Mouse (Mus musculus) granulocyte monocyte progenitor cell, adult 5-6 weeks (primary cell): Measurements from ENCODE around the gene Dbf4. TPM values are rescaled to one million over a fixed set of nuclear protein-coding genes. Genes with fewer than 3 reads are reported as not detected.

Experiments
- ATAC-seq: replicated peaks from 2 replicates; pipeline ENCODE4 v1.8.0; 2016; ENCODE audit warnings: mild to moderate bottlenecking, moderate TSS enrichment, inconsistent platforms; ENCODE audit not compliant: poor library complexity, severe bottlenecking
- total RNA-seq, 2 experiments: library from RNA; stranded (forward) in 1 of 2; stranded (reverse) in 1 of 2; fragments of 200-712, 200-1000 nt in 1 of 2; fragments of >200 nt in 1 of 2; fragmentation: Nextera tagmentation in 1 of 2; gene quantifications; 2 replicates each; pipeline ENCODE4 v1.2.3; 2014 to 2017

The Dbf4 gene
- total RNA-seq (2014; fragmentation: Nextera tagmentation) (36.1 and 51.2 TPM in 2 replicates), total RNA-seq (2017) (78.3 and 91.5 TPM in 2 replicates)

- peak; percentile 94 for ATAC-seq
These were observed at the start of gene Dbf4, which contains the start of gene Slc25a40 for GRCm38 (mm10) chr5:8422157-8422931. Dbf4 (minus strand) TSS chr5:8422716. Slc25a40 (plus strand) TSS chr5:8422850.

- ATAC-seq, result no peak
These were observed 34.0 kb upstream of the Dbf4 start for GRCm38 (mm10) chr5:8456561-8456960.

GRCm38 (mm10) chr5:8455565-8455964 lies 33.0 kb upstream of the Dbf4 start:
- ATAC-seq, result no peak

- no peak for ATAC-seq
These were observed 16.6 kb upstream of the Dbf4 start for GRCm38 (mm10) chr5:8439095-8439494.

- ATAC-seq, result no peak
These were observed 15.1 kb upstream of the Dbf4 start for GRCm38 (mm10) chr5:8437481-8438156.

GRCm38 (mm10) chr5:8425899-8426298 lies 3.4 kb upstream of the Dbf4 start:
- no peak for ATAC-seq

GRCm38 (mm10) chr5:8424116-8424515 lies 1.6 kb upstream of the Dbf4 start:
- no peak for ATAC-seq

GRCm38 (mm10) chr5:8422932-8423928 lies 714 bp upstream of the Dbf4 start:
- ATAC-seq, result no peak

- ATAC-seq, result no peak
These were observed 1.1 kb downstream of the Dbf4 start for GRCm38 (mm10) chr5:8421424-8421823.

- ATAC-seq, result peak; percentile 70
These were observed 5.1 kb downstream of the Dbf4 start for GRCm38 (mm10) chr5:8417443-8417842.

- no peak for ATAC-seq
These were observed 5.7 kb downstream of the Dbf4 start for GRCm38 (mm10) chr5:8416683-8417413.

GRCm38 (mm10) chr5:8408746-8409145 lies 13.8 kb downstream of the Dbf4 start:
- ATAC-seq, result no peak

- ATAC-seq, result no peak
These were observed 24.8 kb downstream of the Dbf4 start for GRCm38 (mm10) chr5:8397587-8398249.

- ATAC-seq, result no peak
These were observed 28.5 kb downstream of the Dbf4 start for GRCm38 (mm10) chr5:8393891-8394583.

GRCm38 (mm10) chr5:8374297-8374906 lies 48.1 kb downstream of the Dbf4 start:
- no peak for ATAC-seq

GRCm38 (mm10) chr5:8373415-8373814 lies 49.1 kb downstream of the Dbf4 start:
- no peak for ATAC-seq

- ATAC-seq, result no peak
These were observed 53.7 kb downstream of the Dbf4 start for GRCm38 (mm10) chr5:8368781-8369180.

GRCm38 (mm10) chr5:8368328-8368692 lies 54.2 kb downstream of the Dbf4 start:
- ATAC-seq, result no peak
